Mouse (Mus musculus): Measurements from ENCODE around the gene Arsk.

DNA sequence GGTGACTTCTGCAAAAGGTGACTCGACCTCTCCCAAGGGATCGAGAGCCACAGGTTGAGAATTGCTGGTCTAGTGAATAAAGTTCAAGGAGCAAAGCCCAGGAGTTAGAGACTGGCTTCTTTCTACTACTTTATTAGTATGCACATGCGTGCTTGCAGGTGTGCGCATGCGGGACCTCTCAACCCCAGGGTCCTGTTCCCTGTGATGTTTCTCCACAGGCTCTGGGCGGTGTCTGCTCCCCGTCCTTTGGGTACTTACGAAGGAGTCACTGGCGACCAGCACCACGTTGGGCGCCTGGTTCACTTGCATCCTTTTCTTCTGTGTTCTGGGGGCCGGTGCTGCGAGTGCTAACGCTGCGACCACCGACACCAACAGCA, 356 bp downstream of the Arsk start:
- TF ChIP-seq POLR2A (IDR thresholded peaks at IDR 0.05; ENCODE audit: control insufficient read depth, extremely low read depth, insufficient read depth, low read length, poor library complexity) (no peak), CTCF (IDR thresholded peaks at IDR 0.05; ENCODE audit: borderline replicate concordance, control insufficient read depth, extremely low read depth, insufficient read depth, low read length, poor library complexity) (no peak)

Data from thymus, adult 2 months (tissue).